Mouse (Mus musculus) lung, postnatal 0 days (tissue): ENCODE results near the gene Gnat2. TPM values are rescaled to one million over a fixed set of nuclear protein-coding genes. Genes with fewer than 3 reads are reported as not detected.

Experiments used
- ATAC-seq: fragments of 200-750 bp; cut with Nextera tagmentation; 2 replicates; pipeline ENCODE4 v1.8.0; 2017; ENCODE audit warnings: moderate library complexity
- DNase-seq: peaks from one replicate; pipeline ENCODE4 v3.0.0-alpha.2; 2016; ENCODE audit warnings: low spot score
- H3K27ac ChIP-seq: fragments of 300-500 bp; sonication (generic); 2 replicates; pipeline ENCODE4 v1.5.1; 2014; ENCODE audit warnings: antibody characterized with exemption, mild to moderate bottlenecking, low read length, mixed read lengths
- H3K27me3 ChIP-seq: fragments of 300-500 bp; sonication (generic); replicated peaks from 2 replicates; pipeline ENCODE4 v1.6.1; 2014; ENCODE audit warnings: low read length, mixed read lengths; ENCODE audit not compliant: insufficient read depth
- H3K36me3 ChIP-seq: fragments of 300-500 bp; sonication (generic); 2 replicates; pipeline ENCODE4 v1.6.1; 2014; ENCODE audit warnings: low read length, mixed read lengths; ENCODE audit not compliant: insufficient read depth
- H3K4me1 ChIP-seq: fragments of 300-500 bp; sonication (generic); 2 replicates; pipeline ENCODE4 v1.6.1; 2014; ENCODE audit warnings: antibody characterized with exemption, low read depth, low read length, mixed read lengths; ENCODE audit not compliant: insufficient read depth
- H3K4me2 ChIP-seq: fragments of 300-500 bp; sonication (generic); replicated peaks from 2 replicates; pipeline ENCODE4 v1.6.1; 2014; ENCODE audit warnings: low read depth, mild to moderate bottlenecking, low read length, moderate library complexity, mixed read lengths
- H3K4me3 ChIP-seq: fragments of 300-500 bp; sonication (generic); 2 replicates; pipeline ENCODE4 v1.5.1; 2014; ENCODE audit warnings: low read depth, low read length
- H3K9ac ChIP-seq: fragments of 300-500 bp; sonication (generic); replicated peaks from 2 replicates; pipeline ENCODE4 v1.6.1; 2014; ENCODE audit warnings: low read depth, mild to moderate bottlenecking
- H3K9me3 ChIP-seq: fragments of 300-500 bp; sonication (generic); 2 replicates; pipeline ENCODE4 v1.6.1; 2016; ENCODE audit warnings: low read length, mixed read lengths
- CTCF ChIP-seq: IDR thresholded peaks from 2 replicates; pipeline ENCODE4 v1.5.1; 2016; ENCODE audit warnings: antibody characterized with exemption, mild to moderate bottlenecking
- EP300 ChIP-seq: IDR thresholded peaks from 2 replicates; pipeline ENCODE4 v1.6.1; 2016; ENCODE audit warnings: antibody characterized with exemption, mild to moderate bottlenecking, control low read depth
- WGBS: fragments of 180-500 bp; shearing (Covaris S2); extraction: QIAGEN DNeasy Blood & Tissue Kit; methylation state at CpG from one replicate; pipeline ENCODE4 v1.1.7; 2014; 5-methylcytosine and 5-hydroxymethylcytosine counted together
- polyA plus RNA-seq: library from polyadenylated mRNA; unstranded; fragments of >200 nt; fragmentation: Nextera tagmentation; extraction: Ambion mirVana; gene quantifications from 2 replicates; pipeline ENCODE4 v1.2.1, GENCODE M21; 2015

The Gnat2 gene
- polyA plus RNA-seq, 1 experiment from 2014 or later = 0.33 TPM

GRCm38 (mm10) chr3:108088842-108089380, 3.7 kb upstream of the Gnat2 start:
- TF ChIP-seq CTCF = no peak
- TF ChIP-seq EP300 = no peak
- H3K9ac ChIP-seq = no peak overlapping the region
- no peaks in the 10 kb centered on the region for H3K36me3 ChIP-seq
- H3K4me2 ChIP-seq = no peak overlapping the region
- H3K4me3 ChIP-seq = no peak overlapping the region
- H3K9me3 ChIP-seq = no peaks in the 10 kb centered on the region
- WGBS = 35% methylated on average over 5 of the region's 5 CpGs
- peaks cover 11% of the 10 kb centered on the region; the same call in 1 of the 2 replicates for H3K4me1 ChIP-seq
- H3K27ac ChIP-seq = no peak overlapping the region
- no peaks in the 10 kb centered on the region for H3K27me3 ChIP-seq
- ATAC-seq (no peak), DNase-seq (no peak)

GRCm38 (mm10) chr3:108089916-108090315, 2.7 kb upstream of the Gnat2 start:
- no peaks in the 10 kb centered on the region for H3K27me3 ChIP-seq
- TF ChIP-seq EP300 (no peak), CTCF (no peak)
- DNase-seq (no peak), ATAC-seq (no peak)
- no peak overlapping the region for H3K9ac ChIP-seq
- no peaks in the 10 kb centered on the region for H3K36me3 ChIP-seq
- no peak overlapping the region for H3K27ac ChIP-seq
- 48% methylated on average over 2 of the region's 2 CpGs for WGBS
- H3K9me3 ChIP-seq = no peaks in the 10 kb centered on the region
- no peak overlapping the region for H3K4me3 ChIP-seq
- H3K4me1 ChIP-seq = peaks cover 9% of the 10 kb centered on the region; the same call in 1 of the 2 replicates
- H3K4me2 ChIP-seq = no peak overlapping the region

DNA sequence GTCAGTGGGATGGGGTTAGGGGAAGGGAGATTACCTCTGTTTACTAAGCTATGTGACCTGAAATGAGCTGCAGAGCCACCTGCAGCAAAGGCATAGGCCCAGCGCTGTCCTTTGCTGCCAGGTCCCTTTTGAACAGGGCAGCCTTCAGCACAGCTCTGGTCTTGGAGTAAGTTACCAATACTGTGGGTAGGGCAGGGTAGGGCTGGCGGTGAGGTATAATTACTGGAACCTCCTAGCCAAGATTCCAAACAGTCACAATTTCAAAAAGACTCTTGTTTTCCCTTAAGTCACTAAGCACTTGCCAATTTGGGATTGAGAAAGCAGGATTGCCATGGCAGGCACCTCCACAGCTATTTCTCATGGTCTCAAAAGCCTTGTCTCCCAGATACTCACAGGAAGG, 2.0 kb upstream of the Gnat2 start:
- TF ChIP-seq EP300 = no peak
- TF ChIP-seq CTCF = no peak
- Histone ChIP-seq H3K27me3 (no peaks in the 10 kb centered on the region), H3K4me1 (peaks cover 6% of the 10 kb centered on the region; the same call in 1 of the 2 replicates), H3K9me3 (no peaks in the 10 kb centered on the region), H3K9ac (no peak overlapping the region), H3K27ac (no peak overlapping the region), H3K4me3 (no peak overlapping the region), H3K36me3 (no peaks in the 10 kb centered on the region), H3K4me2 (no peak overlapping the region)
- ATAC-seq (no peak), DNase-seq (no peak)
- 80% methylated on average over 2 of the region's 2 CpGs for WGBS

- Histone ChIP-seq H3K4me1 (no peaks in the 10 kb centered on the region), H3K9ac (no peak overlapping the region), H3K27me3 (no peaks in the 10 kb centered on the region), H3K4me2 (no peak overlapping the region), H3K27ac (no peak overlapping the region), H3K9me3 (no peaks in the 10 kb centered on the region), H3K36me3 (no peaks in the 10 kb centered on the region), H3K4me3 (no peak overlapping the region)
- ATAC-seq = no peak
- TF ChIP-seq CTCF (no peak), EP300 (no peak)
- 61% methylated on average over 6 of the region's 6 CpGs for whole genome bisulfite sequencing
- DNase-seq = no peak
Measured at GRCm38 (mm10) chr3:108092030-108092429, 559 bp upstream of the Gnat2 start.

GRCm38 (mm10) chr3:108093306-108093705, 717 bp downstream of the Gnat2 start:
- no peak overlapping the region for H3K27ac ChIP-seq
- H3K9ac ChIP-seq = no peak overlapping the region
- no peaks in the 10 kb centered on the region for H3K9me3 ChIP-seq
- no peak overlapping the region for H3K4me3 ChIP-seq
- WGBS = 61% methylated on average over 6 of the region's 6 CpGs
- no peak for ATAC-seq
- H3K36me3 ChIP-seq = no peaks in the 10 kb centered on the region
- H3K4me1 ChIP-seq = no peaks in the 10 kb centered on the region
- no peak overlapping the region for H3K4me2 ChIP-seq
- DNase-seq = no peak
- no peaks in the 10 kb centered on the region for H3K27me3 ChIP-seq
- TF ChIP-seq CTCF = no peak
- no peak for TF ChIP-seq EP300

GRCm38 (mm10) chr3:108094146-108094545, 1.6 kb downstream of the Gnat2 start:
- 82% methylated on average over 1 of the region's 1 CpGs for WGBS
- DNase-seq = no peak

More at GRCm38 (mm10) chr3:108094146-108094545, 1.6 kb downstream of the Gnat2 start:
- Histone ChIP-seq H3K4me2 (no peak overlapping the region), H3K27ac (no peak overlapping the region), H3K4me3 (no peak overlapping the region), H3K36me3 (no peaks in the 10 kb centered on the region), H3K9me3 (no peaks in the 10 kb centered on the region), H3K9ac (no peak overlapping the region), H3K4me1 (no peaks in the 10 kb centered on the region), H3K27me3 (no peaks in the 10 kb centered on the region)
- ATAC-seq = no peak
- no peak for TF ChIP-seq EP300
- no peak for TF ChIP-seq CTCF
